Mouse (Mus musculus): Measurements from ENCODE around the gene Itpa. TPM values are rescaled to one million over a fixed set of nuclear protein-coding genes. Genes with fewer than 3 reads are reported as not detected.

The Itpa gene
- total and polyA plus RNA-seq, 3 experiments, result 102 to 137 TPM; not detected in 1

GRCm38 (mm10) chr2:130634006-130634738 is 33.2 kb upstream of the Itpa start:
- H3K4me3 ChIP-seq (ENCODE audit: control insufficient read depth in 1 of 2, insufficient read depth in 1 of 2, low read depth in 2 of 2, low read length in 2 of 2), result no peak overlapping the region
- peaks cover 0 to 4% of the 10 kb centered on the region in 2 experiments; a peak in 1 of 4 replicates for H3K36me3 ChIP-seq (ENCODE audit: control insufficient read depth in 1 of 2, insufficient read depth in 2 of 2, low read length in 2 of 2)
- H3K27me3 ChIP-seq (ENCODE audit: control insufficient read depth in 1 of 2, insufficient read depth in 2 of 2, low read length in 2 of 2), result no peaks in the 10 kb centered on the region
- H3K9me3 ChIP-seq (replicated peaks; ENCODE audit: insufficient read depth, low read length), result no peaks in the 10 kb centered on the region
- TF ChIP-seq JUND (IDR thresholded peaks at IDR 0.05; ENCODE audit: low read depth, low read length), result no peak
- TF ChIP-seq ELF1 (IDR thresholded peaks at IDR 0.05; ENCODE audit: low read depth, low read length), result no peak
- TF ChIP-seq MXI1 (IDR thresholded peaks at IDR 0.05; ENCODE audit: low read depth, low read length), result no peak
- no peak for TF ChIP-seq KAT2A (conservative IDR thresholded peaks at IDR 0.05; ENCODE audit: low read depth, low read length)
- no peak for TF ChIP-seq GATA1 (IDR thresholded peaks at IDR 0.05; ENCODE audit: low read depth, low read length)
- no peak for TF ChIP-seq ZC3H11A (IDR thresholded peaks at IDR 0.05; ENCODE audit: low read depth, low read length)
- TF ChIP-seq EP300 (IDR thresholded peaks at IDR 0.05; ENCODE audit: low read depth in 1 of 2, low read length in 2 of 2), result no peak
- TF ChIP-seq TAL1 (IDR thresholded peaks at IDR 0.05; ENCODE audit: low read length), result no peak
- TF ChIP-seq MYB (IDR thresholded peaks at IDR 0.05; ENCODE audit: low read depth, low read length), result no peak
- TF ChIP-seq SIN3A (IDR thresholded peaks at IDR 0.05; ENCODE audit: low read length), result no peak
- TF ChIP-seq MAX (IDR thresholded peaks at IDR 0.05; ENCODE audit: low read length), result no peak
- TF ChIP-seq MAFK (IDR thresholded peaks at IDR 0.05; ENCODE audit: borderline replicate concordance, low read depth, low read length), result no peak
- no peak for TF ChIP-seq MAZ (IDR thresholded peaks at IDR 0.05; ENCODE audit: low read depth, low read length)
- no peak for TF ChIP-seq POLR2AphosphoS5 (IDR thresholded peaks at IDR 0.05; ENCODE audit: borderline replicate concordance, low read depth, low read length)
- no peak for TF ChIP-seq CHD1 (IDR thresholded peaks at IDR 0.05; ENCODE audit: low read depth, low read length)
- no peak for TF ChIP-seq TBP (IDR thresholded peaks at IDR 0.05; ENCODE audit: low read depth, low read length)
- H3K79me2 ChIP-seq (ENCODE audit: control insufficient read depth, insufficient read depth, low read length, poor library complexity), result peaks cover 6% of the 10 kb centered on the region
- H3K4me1 ChIP-seq (ENCODE audit: control insufficient read depth in 1 of 2, insufficient read depth in 2 of 2, low read length in 2 of 2), result peaks cover 0 to 9% of the 10 kb centered on the region in 2 experiments; a peak in 2 of 4 replicates
- no peak overlapping the region for H3K9ac ChIP-seq (ENCODE audit: control insufficient read depth, low read depth, low read length, poor library complexity, severe bottlenecking)
- no peak overlapping the region for H3K27ac ChIP-seq (ENCODE audit: control insufficient read depth, low read depth, low read length)
- DNase-seq (ENCODE audit: low read depth, low spot score), result no peak

GRCm38 (mm10) chr2:130634739-130635411 is 32.5 kb upstream of the Itpa start:
- peaks cover 0 to 4% of the 10 kb centered on the region in 2 experiments; a peak in 1 of 4 replicates for H3K36me3 ChIP-seq (ENCODE audit: control insufficient read depth in 1 of 2, insufficient read depth in 2 of 2, low read length in 2 of 2)
- no peaks in the 10 kb centered on the region for H3K27me3 ChIP-seq (ENCODE audit: control insufficient read depth in 1 of 2, insufficient read depth in 2 of 2, low read length in 2 of 2)
- TF ChIP-seq USF2 (IDR thresholded peaks at IDR 0.05; ENCODE audit: borderline replicate concordance in 1 of 2, insufficient read depth in 1 of 2, low read depth in 1 of 2, low read length in 2 of 2), result no peak
- TF ChIP-seq ZKSCAN1 (IDR thresholded peaks at IDR 0.05; ENCODE audit: low read depth, low read length), result no peak
- 0 out of 4 replicates have a peak, but pooled peaks of 1 of the 2 experiments have one; percentile 26 for TF ChIP-seq POLR2A (IDR thresholded peaks at IDR 0.05; ENCODE audit: control insufficient read depth in 1 of 2, insufficient read depth in 1 of 2, low read depth in 1 of 2, low read length in 2 of 2, poor library complexity in 1 of 2)
- H3K9me3 ChIP-seq (replicated peaks; ENCODE audit: insufficient read depth, low read length), result no peaks in the 10 kb centered on the region
- no peaks in the 10 kb centered on the region for H3K79me2 ChIP-seq (ENCODE audit: control insufficient read depth, insufficient read depth, low read length, poor library complexity)
- no peak overlapping the region for H3K9ac ChIP-seq (ENCODE audit: control insufficient read depth, low read depth, low read length, poor library complexity, severe bottlenecking)
- H3K4me3 ChIP-seq (ENCODE audit: control insufficient read depth in 1 of 2, insufficient read depth in 1 of 2, low read depth in 2 of 2, low read length in 2 of 2), result no peak overlapping the region
- DNase-seq (ENCODE audit: low read depth, low spot score), result no peak
- H3K4me1 ChIP-seq (ENCODE audit: control insufficient read depth in 1 of 2, insufficient read depth in 2 of 2, low read length in 2 of 2), result peaks cover 0 to 9% of the 10 kb centered on the region in 2 experiments; a peak in 2 of 4 replicates
- H3K27ac ChIP-seq (ENCODE audit: control insufficient read depth, low read depth, low read length), result no peak overlapping the region
